Mouse (Mus musculus) liver, embryonic 14.5 days (tissue): ENCODE data around the gene Hlf.

Experiments
- CTCF ChIP-seq: IDR thresholded peaks from 2 replicates; pipeline ENCODE4 v1.5.1; 2016; ENCODE audit warnings: antibody characterized with exemption, low read depth, control low read depth
- EP300 ChIP-seq: IDR thresholded peaks from 2 replicates; pipeline ENCODE4 v1.6.1; 2016; ENCODE audit warnings: antibody characterized with exemption, low read depth

DNA sequence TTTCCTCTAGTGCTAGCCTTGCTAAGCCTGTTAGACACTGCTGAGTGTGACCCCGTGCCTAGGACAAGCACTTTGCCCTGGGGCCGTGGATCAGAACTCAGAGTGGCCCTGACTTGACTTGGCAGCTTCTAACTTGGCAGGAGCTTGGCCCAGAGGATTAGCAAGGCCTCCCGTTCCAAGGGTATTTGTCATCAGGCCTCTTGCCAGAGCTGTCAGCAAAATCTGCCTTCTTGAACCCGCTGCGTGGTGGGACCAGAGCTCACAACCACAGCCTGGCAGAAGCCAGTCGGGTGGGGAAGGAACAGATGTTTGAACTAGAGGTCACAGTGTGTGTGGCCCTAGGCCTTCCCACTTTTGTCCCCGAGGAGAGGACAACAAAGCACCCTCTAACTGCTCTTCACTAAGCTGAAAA, 35.4 kb downstream of the Hlf start:
- no peak for TF ChIP-seq CTCF
- TF ChIP-seq EP300, result no peak
